Mouse (Mus musculus) cortical plate, adult 2 months (tissue): ENCODE data around the gene Cdca7l. TPM values are rescaled to one million over a fixed set of nuclear protein-coding genes. Genes with fewer than 3 reads are reported as not detected.
"Not testable (repeated sequence)": the region's sequence is repeated elsewhere in the genome, so short reads cannot be mapped to it uniquely, and the experiment has no call there.

ENCODE experiments used
- H3K27ac ChIP-seq: fragments of 200-500 bp; 2 replicates; pipeline ENCODE4 v1.5.1; 2012; ENCODE audit warnings: low read length, control low read depth, inconsistent platforms; ENCODE audit not compliant: insufficient read depth
- H3K4me1 ChIP-seq: fragments of 200-500 bp; 2 replicates; pipeline ENCODE4 v1.6.1; 2011; ENCODE audit warnings: low read length; ENCODE audit not compliant: control insufficient read depth, insufficient read depth
- H3K4me3 ChIP-seq: fragments of 200-500 bp; 2 replicates; pipeline ENCODE4 v1.5.1; 2011; ENCODE audit warnings: mild to moderate bottlenecking, low read length, control low read depth; ENCODE audit not compliant: insufficient read depth
- CTCF ChIP-seq: fragments of 200-500 bp; IDR thresholded peaks from 2 replicates; pipeline ENCODE4 v1.5.1; 2011; ENCODE audit warnings: mild to moderate bottlenecking, control low read depth, low read length; ENCODE audit not compliant: insufficient read depth; ENCODE audit errors: extremely low read depth
- POLR2A ChIP-seq: fragments of 200-500 bp; IDR thresholded peaks from 2 replicates; pipeline ENCODE4 v1.6.1; 2011; ENCODE audit warnings: mild to moderate bottlenecking, low read length, control low read depth; ENCODE audit not compliant: insufficient read depth; ENCODE audit errors: extremely low read depth
- polyA plus RNA-seq: library from polyadenylated mRNA; depleted of rRNA; stranded (reverse); fragments of >200 nt; gene quantifications from 2 replicates; pipeline ENCODE4 v1.2.3, GENCODE M21; 2012

The Cdca7l gene
- polyA plus RNA-seq, 1 experiment: 1.2 TPM

- TF ChIP-seq CTCF (no peak), POLR2A (no peak)
- no peak overlapping the region for H3K27ac ChIP-seq
- H3K4me1 ChIP-seq: no peaks in the 10 kb centered on the region
- H3K4me3 ChIP-seq: no peak overlapping the region
Measured at GRCm38 (mm10) chr12:117878341-117878740, 74.3 kb downstream of the Cdca7l start.

GRCm38 (mm10) chr12:117884627-117885026 is 80.5 kb downstream of the Cdca7l start:
- H3K27ac ChIP-seq: no peak overlapping the region
- TF ChIP-seq CTCF: no peak
- no peak for TF ChIP-seq POLR2A
- H3K4me3 ChIP-seq: no peak overlapping the region
- no peaks in the 10 kb centered on the region for H3K4me1 ChIP-seq

GRCm38 (mm10) chr12:117887422-117887821 is 83.3 kb downstream of the Cdca7l start:
- Histone ChIP-seq H3K27ac (no peak overlapping the region), H3K4me1 (no peaks in the 10 kb centered on the region), H3K4me3 (no peak overlapping the region)
- TF ChIP-seq POLR2A (no peak), CTCF (no peak)

- H3K4me1 ChIP-seq, H3K27ac ChIP-seq, H3K4me3 ChIP-seq: not testable (repeated sequence)
Measured at GRCm38 (mm10) chr12:117900798-117901197, 96.7 kb downstream of the Cdca7l start.

GRCm38 (mm10) chr12:117901352-117901751 is 97.3 kb downstream of the Cdca7l start:
- H3K27ac ChIP-seq, H3K4me3 ChIP-seq, H3K4me1 ChIP-seq: not testable (repeated sequence)

GRCm38 (mm10) chr12:117903671-117904070 is 99.6 kb downstream of the Cdca7l start:
- no peak overlapping the region for H3K4me3 ChIP-seq
- H3K4me1 ChIP-seq: no peaks in the 10 kb centered on the region
- no peak for TF ChIP-seq POLR2A
- no peak for TF ChIP-seq CTCF
- H3K27ac ChIP-seq: no peak overlapping the region

- not testable (repeated sequence) for H3K4me3 ChIP-seq, H3K27ac ChIP-seq, H3K4me1 ChIP-seq
Measured at GRCm38 (mm10) chr12:117905232-117905840, 101.2 kb downstream of the Cdca7l start.

- no peaks in the 10 kb centered on the region for H3K4me1 ChIP-seq
- no peak overlapping the region for H3K27ac ChIP-seq
- TF ChIP-seq POLR2A: no peak
- TF ChIP-seq CTCF: no peak
- no peak overlapping the region for H3K4me3 ChIP-seq
Measured at GRCm38 (mm10) chr12:117911396-117911795, 107.3 kb downstream of the Cdca7l start.

- Histone ChIP-seq H3K4me3 (no peak overlapping the region), H3K27ac (no peak overlapping the region), H3K4me1 (no peaks in the 10 kb centered on the region)
- no peak for TF ChIP-seq CTCF
- no peak for TF ChIP-seq POLR2A
Measured at GRCm38 (mm10) chr12:117914613-117915245, 110.6 kb downstream of the Cdca7l start.

GRCm38 (mm10) chr12:117915826-117916588 is 111.9 kb downstream of the Cdca7l start:
- no peak for TF ChIP-seq CTCF
- TF ChIP-seq POLR2A: no peak
- H3K4me3 ChIP-seq: no peak overlapping the region
- H3K4me1 ChIP-seq: no peaks in the 10 kb centered on the region
- H3K27ac ChIP-seq: no peak overlapping the region
